Mouse (Mus musculus) hindbrain, embryonic 14.5 days (tissue): ENCODE results near the gene Syngr3. TPM values are rescaled to one million over a fixed set of nuclear protein-coding genes. Genes with fewer than 3 reads are reported as not detected.
A peak's percentile ranks its signal among the peaks of the same experiment; 100 is the strongest.

Source experiments
- ATAC-seq: fragments of 200-750 bp; cut with Nextera tagmentation; 2 replicates; pipeline ENCODE4 v1.8.0; 2017; ENCODE audit warnings: moderate number of reproducible peaks, mild to moderate bottlenecking, moderate TSS enrichment, moderate library complexity; ENCODE audit not compliant: low FRiP score
- DNase-seq: peaks from one replicate; pipeline ENCODE4 v3.0.0-alpha.2; 2015; ENCODE audit warnings: low spot score
- H3K27ac ChIP-seq: fragments of 300-500 bp; sonication (generic); 2 replicates; pipeline ENCODE4 v1.5.1; 2014; ENCODE audit warnings: mild to moderate bottlenecking, moderate library complexity
- H3K27me3 ChIP-seq: fragments of 300-500 bp; sonication (generic); 2 replicates; pipeline ENCODE4 v1.6.1; 2014; ENCODE audit warnings: mild to moderate bottlenecking, low read length, mixed read lengths; ENCODE audit not compliant: control insufficient read depth, insufficient read depth
- H3K36me3 ChIP-seq: fragments of 300-500 bp; sonication (generic); replicated peaks from 2 replicates; pipeline ENCODE4 v1.6.1; 2014; ENCODE audit not compliant: control insufficient read depth, insufficient read depth
- H3K4me1 ChIP-seq: fragments of 300-500 bp; sonication (generic); replicated peaks from 2 replicates; pipeline ENCODE4 v1.6.1; 2014; ENCODE audit warnings: antibody characterized with exemption, low read length, mixed read lengths; ENCODE audit not compliant: control insufficient read depth, insufficient read depth
- H3K4me2 ChIP-seq: fragments of 300-500 bp; sonication (generic); replicated peaks from 2 replicates; pipeline ENCODE4 v1.6.1; 2014; ENCODE audit warnings: mild to moderate bottlenecking, moderate library complexity
- H3K4me3 ChIP-seq: fragments of 300-500 bp; sonication (generic); replicated peaks from 2 replicates; pipeline ENCODE4 v1.5.1; 2014; ENCODE audit warnings: mild to moderate bottlenecking, low read length
- H3K9ac ChIP-seq: fragments of 300-500 bp; sonication (generic); 2 replicates; pipeline ENCODE4 v1.6.1; 2014
- H3K9me3 ChIP-seq: fragments of 300-500 bp; sonication (generic); 2 replicates; pipeline ENCODE4 v1.6.1; 2016; ENCODE audit warnings: low read length; ENCODE audit not compliant: control insufficient read depth
- WGBS: fragments of 180-500 bp; shearing (Covaris S2); extraction: QIAGEN DNeasy Blood & Tissue Kit; methylation state at CpG from one replicate; pipeline ENCODE4 v1.1.7; 2014; 5-methylcytosine and 5-hydroxymethylcytosine counted together
- polyA plus RNA-seq: library from polyadenylated mRNA; unstranded; fragments of >200 nt; fragmentation: Nextera tagmentation; extraction: Ambion mirVana; gene quantifications from 2 replicates; pipeline ENCODE4 v1.2.1, GENCODE M21; 2014

Gene Syngr3
- polyA plus RNA-seq, 1 experiment from 2014 or later = 178 TPM

DNA sequence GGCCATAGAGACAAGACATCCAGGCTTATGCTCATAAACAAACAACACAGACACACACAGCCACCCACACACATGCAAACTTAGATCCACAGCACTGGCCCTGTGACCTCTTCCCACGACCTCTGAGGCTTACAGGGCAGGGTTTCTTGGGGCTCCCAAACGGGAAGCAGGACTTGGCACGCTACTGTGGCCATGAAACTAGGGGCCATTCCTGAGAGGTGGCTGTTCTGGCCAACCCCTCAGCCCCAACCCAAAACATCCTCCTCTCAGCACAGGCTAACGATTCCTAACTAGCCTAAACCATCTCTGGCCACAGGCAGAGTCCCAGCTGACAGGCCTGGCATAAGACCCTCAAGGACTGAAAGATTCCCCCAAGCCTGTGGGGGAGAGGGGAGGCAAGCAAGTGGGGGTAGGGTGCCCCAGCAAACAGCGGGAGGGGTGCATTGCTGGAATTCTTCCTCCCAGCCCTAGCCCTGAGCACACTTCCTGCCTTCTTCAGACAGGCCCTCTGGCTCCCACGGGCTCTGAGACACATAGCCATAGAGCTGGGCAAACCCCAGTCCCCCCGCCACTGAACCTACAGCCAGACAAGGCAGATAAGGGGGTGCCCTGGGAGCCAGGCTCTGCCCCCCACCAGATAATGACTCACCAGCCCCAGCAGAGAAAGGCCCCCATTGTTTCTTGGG lies 45.6 kb downstream of the Syngr3 start:
- peaks cover 13% of the 10 kb centered on the region for H3K36me3 ChIP-seq
- H3K4me3 ChIP-seq = no peak overlapping the region
- no peak for DNase-seq
- no peaks in the 10 kb centered on the region for H3K27me3 ChIP-seq
- ATAC-seq = no peak
- WGBS = 54% methylated on average over 7 of the region's 7 CpGs
- no peaks in the 10 kb centered on the region for H3K9me3 ChIP-seq
- H3K4me2 ChIP-seq = no peak overlapping the region
- no peak overlapping the region for H3K9ac ChIP-seq
- no peaks in the 10 kb centered on the region; the same call in 1 of the 2 replicates for H3K4me1 ChIP-seq
- H3K27ac ChIP-seq = peak overlapping the region; percentile 24; the same call in 1 of the 2 replicates

DNA sequence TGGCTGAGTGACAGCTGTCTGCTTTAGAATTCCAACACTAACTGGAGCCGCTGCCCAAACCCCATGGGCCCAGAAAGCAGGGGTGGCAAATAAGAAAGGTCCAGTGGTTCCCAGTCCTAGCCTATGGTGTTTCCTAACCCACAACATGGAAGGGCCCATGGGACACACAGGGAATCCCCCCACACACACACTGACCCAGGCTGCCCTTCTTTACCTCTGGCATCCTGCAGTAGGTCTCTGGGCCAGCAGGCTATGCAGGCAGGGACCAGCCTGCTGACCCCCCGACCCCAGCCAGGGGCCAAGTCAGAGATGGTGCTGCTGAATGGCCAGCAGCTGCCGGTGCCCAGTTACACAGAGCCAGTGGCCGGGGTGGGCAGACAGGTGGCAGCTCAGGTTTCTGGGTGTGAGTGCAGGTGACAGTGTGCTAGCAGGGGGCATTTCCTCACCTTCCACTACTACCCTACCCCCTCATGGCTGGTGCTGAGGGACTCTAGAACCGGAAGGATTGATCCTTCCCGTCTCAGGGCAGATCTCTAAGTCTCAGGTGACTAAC lies 46.9 kb downstream of the Syngr3 start:
- DNase-seq (no peak), ATAC-seq (no peak)
- Histone ChIP-seq H3K27me3 (no peaks in the 10 kb centered on the region), H3K9ac (no peak overlapping the region), H3K27ac (no peak overlapping the region), H3K4me2 (no peak overlapping the region), H3K36me3 (peaks cover 13% of the 10 kb centered on the region), H3K4me1 (no peaks in the 10 kb centered on the region), H3K9me3 (no peaks in the 10 kb centered on the region), H3K4me3 (no peak overlapping the region)
- 70% methylated on average over 6 of the region's 6 CpGs for WGBS

DNA sequence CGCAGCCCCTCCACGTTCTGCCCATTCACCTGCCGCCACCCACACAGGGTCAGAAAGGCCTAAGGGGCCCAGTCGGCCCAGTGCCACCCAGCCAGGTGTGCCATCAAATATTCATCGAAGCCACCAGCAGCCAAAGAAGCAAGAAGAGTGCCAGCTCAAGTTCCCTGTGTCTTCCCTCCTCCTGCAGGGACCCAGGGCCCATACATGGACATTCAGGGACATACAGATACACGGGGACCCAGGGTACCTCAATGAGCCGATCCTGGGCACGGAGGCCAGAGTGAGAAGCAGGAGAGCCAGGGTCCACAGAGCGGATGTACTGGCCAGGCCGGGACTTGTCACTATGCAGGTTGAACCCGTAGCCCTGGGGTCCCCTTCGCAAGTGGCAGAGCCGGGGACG lies 47.8 kb downstream of the Syngr3 start:
- Histone ChIP-seq H3K36me3 (peaks cover 13% of the 10 kb centered on the region), H3K4me1 (no peaks in the 10 kb centered on the region), H3K9ac (no peak overlapping the region), H3K4me2 (no peak overlapping the region), H3K4me3 (no peak overlapping the region), H3K9me3 (no peaks in the 10 kb centered on the region), H3K27me3 (no peaks in the 10 kb centered on the region), H3K27ac (no peak overlapping the region)
- DNase-seq = no peak
- ATAC-seq = no peak
- 94% methylated on average over 14 of the region's 14 CpGs for WGBS

DNA sequence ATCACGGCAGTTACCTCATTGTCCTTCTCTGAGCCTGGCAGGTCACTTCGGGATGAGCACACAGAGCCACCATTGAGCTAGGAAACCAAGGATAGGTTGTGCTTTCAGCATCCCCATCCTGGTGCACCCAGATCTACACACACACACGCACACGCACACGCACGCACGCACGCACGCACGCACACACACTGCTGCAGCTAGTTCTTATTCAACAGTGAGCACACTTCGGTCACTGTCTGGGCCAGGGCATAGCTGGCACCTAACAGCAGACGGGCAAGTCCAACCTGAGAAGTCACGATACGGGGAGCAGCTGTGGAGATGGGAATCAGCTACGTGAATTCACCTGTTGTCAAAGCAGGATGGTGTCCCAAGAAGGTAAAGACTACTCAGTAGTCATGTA lies 49.2 kb downstream of the Syngr3 start:
- DNase-seq = no peak
- Histone ChIP-seq H3K36me3 (peaks cover 13% of the 10 kb centered on the region), H3K4me1 (no peaks in the 10 kb centered on the region), H3K27me3 (no peaks in the 10 kb centered on the region), H3K27ac (no peak overlapping the region), H3K9ac (no peak overlapping the region), H3K4me2 (no peak overlapping the region), H3K4me3 (no peak overlapping the region), H3K9me3 (no peaks in the 10 kb centered on the region)
- WGBS = 95% methylated on average over 15 of the region's 15 CpGs
- no peak for ATAC-seq

DNA sequence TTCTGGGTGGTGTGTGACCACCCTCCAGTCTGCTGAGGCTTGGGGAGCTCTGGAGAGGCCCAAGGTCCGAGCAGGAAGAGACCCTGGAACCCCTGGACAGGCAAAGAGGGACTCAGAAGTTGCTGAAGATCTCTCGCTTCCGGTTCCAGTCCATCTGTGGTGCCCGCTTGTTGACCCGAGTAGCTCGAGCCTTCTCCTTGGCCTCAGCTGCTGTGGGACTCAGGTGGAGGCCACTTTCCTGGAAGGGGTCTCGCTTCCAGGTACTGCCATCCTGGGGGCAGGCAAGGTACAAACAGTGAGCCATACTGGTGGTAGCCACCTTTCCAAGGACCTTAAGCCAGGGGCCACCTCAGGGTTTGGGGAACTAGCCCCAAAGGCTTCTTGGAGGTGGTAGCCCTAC lies 49.6 kb downstream of the Syngr3 start:
- Histone ChIP-seq H3K4me2 (no peak overlapping the region), H3K9ac (no peak overlapping the region), H3K27me3 (no peaks in the 10 kb centered on the region), H3K27ac (no peak overlapping the region; the same call in 1 of the 2 replicates), H3K9me3 (no peaks in the 10 kb centered on the region), H3K36me3 (peaks cover 13% of the 10 kb centered on the region), H3K4me3 (no peak overlapping the region), H3K4me1 (no peaks in the 10 kb centered on the region)
- DNase-seq = no peak
- ATAC-seq = no peak
- WGBS = 90% methylated on average over 7 of the region's 7 CpGs

DNA sequence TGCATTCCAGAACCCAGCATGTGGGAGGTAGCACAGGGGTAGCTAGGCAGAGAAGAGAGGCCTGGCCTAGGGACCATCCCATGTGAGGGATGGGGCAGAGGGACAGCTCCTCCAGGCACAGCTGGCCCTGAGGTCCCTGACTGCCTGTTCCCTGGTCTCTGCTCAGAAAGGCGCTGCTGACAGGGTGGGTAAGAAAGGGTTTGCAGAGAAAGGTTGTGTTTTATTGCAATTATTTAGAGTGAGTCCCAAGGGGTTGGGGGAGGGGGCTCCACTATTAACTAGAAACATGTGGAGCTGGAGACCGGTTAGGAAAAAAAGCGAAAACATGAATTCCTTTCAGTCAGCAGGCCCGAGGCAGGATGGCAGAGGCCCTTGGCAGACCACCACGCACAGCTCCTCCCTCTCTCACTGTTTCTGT lies 50.2 kb downstream of the Syngr3 start:
- Histone ChIP-seq H3K27me3 (no peaks in the 10 kb centered on the region), H3K9me3 (no peaks in the 10 kb centered on the region), H3K9ac (no peak overlapping the region), H3K36me3 (peaks cover 13% of the 10 kb centered on the region), H3K27ac (peak overlapping the region; percentile 26; the same call in 1 of the 2 replicates), H3K4me1 (no peaks in the 10 kb centered on the region), H3K4me2 (no peak overlapping the region), H3K4me3 (no peak overlapping the region)
- ATAC-seq (peak; percentile 55; the same call in 1 of the 2 replicates), DNase-seq (no peak)
- WGBS = 78% methylated on average over 5 of the region's 5 CpGs

DNA sequence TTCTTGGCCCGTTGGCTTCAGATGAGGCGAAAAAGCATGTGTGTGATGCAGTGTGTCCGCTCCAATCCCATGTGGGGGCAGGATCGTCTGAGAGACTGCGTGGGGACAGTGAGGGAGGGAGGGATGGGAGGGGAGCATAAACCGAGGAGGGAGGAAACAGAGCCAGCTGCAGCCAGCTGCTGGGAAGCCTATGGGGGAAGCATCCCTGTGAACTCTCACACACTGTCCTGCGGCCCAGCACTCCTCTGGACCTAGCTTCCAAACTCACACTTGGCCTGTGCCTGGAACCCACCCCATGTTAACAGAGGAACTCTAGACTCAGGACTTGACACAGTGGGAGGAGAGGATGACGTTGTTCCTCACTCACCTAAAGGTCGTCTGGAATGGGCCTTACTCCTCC lies 50.9 kb downstream of the Syngr3 start:
- 67% methylated on average over 9 of the region's 9 CpGs for WGBS
- Histone ChIP-seq H3K4me1 (no peaks in the 10 kb centered on the region), H3K9ac (no peak overlapping the region), H3K4me2 (no peak overlapping the region), H3K27ac (peak overlapping the region; percentile 26; the same call in 1 of the 2 replicates), H3K9me3 (no peaks in the 10 kb centered on the region), H3K4me3 (no peak overlapping the region), H3K27me3 (no peaks in the 10 kb centered on the region), H3K36me3 (peaks cover 13% of the 10 kb centered on the region)
- no peak for DNase-seq
- no peak for ATAC-seq

DNA sequence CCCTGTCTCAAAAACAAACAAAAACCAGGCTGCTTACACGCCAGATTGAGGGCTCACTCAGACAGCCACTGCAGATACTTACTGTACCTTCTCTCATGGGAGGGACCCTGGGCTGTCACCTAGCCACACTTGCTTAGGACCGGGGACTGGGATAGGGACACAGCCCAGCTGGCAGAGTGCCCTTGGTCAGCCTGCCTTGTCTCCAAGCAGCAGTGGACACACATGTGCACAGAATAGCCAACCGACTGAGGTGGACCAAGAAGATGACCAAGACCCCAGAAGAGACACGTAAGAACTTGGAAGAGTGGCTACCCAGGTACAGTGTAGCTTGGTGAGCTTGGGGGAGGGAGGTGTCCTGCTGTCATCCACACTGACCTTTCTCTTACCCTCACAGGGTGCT lies 51.5 kb downstream of the Syngr3 start:
- no peak overlapping the region for H3K27ac ChIP-seq
- H3K4me1 ChIP-seq = peaks cover 4% of the 10 kb centered on the region; the same call in 1 of the 2 replicates
- whole genome bisulfite sequencing = 92% methylated on average over 4 of the region's 4 CpGs
- no peaks in the 10 kb centered on the region for H3K9me3 ChIP-seq
- ATAC-seq (no peak), DNase-seq (no peak)
- peaks cover 13% of the 10 kb centered on the region for H3K36me3 ChIP-seq
- no peak overlapping the region for H3K4me3 ChIP-seq
- H3K9ac ChIP-seq = no peak overlapping the region
- H3K4me2 ChIP-seq = no peak overlapping the region
- H3K27me3 ChIP-seq = no peaks in the 10 kb centered on the region

DNA sequence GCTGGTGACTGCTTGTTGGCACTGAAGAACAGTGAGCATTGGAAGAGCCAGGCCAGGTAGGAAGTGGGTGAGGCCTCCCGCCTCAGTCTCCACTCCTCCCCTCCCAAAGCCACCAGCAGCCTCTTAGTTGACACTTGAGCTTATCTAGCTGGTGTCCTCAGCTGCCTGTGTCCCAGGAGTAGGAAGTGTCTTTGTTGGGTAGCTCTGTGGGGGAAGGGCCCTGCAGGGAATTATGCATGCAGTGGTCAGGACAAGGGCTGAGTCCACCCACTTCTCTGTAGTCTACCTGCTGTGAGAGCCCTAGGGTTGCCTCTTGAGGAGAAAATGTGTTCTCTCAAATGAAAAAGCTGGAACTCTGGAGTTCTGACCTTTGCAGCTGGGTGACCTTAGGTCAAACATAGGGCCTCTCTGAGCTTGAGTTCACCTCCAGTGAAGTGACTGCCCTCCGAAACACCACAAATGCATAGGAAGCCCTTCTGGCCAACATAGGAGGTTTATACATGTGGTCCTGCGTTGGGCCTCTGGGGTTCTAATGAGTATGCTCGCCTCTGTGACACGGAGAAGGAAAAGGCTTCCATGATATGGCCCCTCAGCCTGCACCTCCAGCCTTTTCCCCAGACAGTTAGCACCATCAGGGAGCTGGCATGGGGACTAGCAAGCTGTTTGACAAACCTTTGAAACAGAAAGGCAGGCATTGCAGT lies 52.8 kb downstream of the Syngr3 start:
- no peak for DNase-seq
- no peak overlapping the region for H3K9ac ChIP-seq
- ATAC-seq = no peak
- H3K27ac ChIP-seq = no peak overlapping the region
- H3K9me3 ChIP-seq = no peaks in the 10 kb centered on the region
- peaks cover 11% of the 10 kb centered on the region for H3K4me1 ChIP-seq
- peaks cover 11% of the 10 kb centered on the region for H3K36me3 ChIP-seq
- no peaks in the 10 kb centered on the region for H3K27me3 ChIP-seq
- H3K4me2 ChIP-seq = no peak overlapping the region
- 62% methylated on average over 5 of the region's 5 CpGs for WGBS
- no peak overlapping the region for H3K4me3 ChIP-seq
